Mouse (Mus musculus): ENCODE data around the gene Slc12a1.

DNA sequence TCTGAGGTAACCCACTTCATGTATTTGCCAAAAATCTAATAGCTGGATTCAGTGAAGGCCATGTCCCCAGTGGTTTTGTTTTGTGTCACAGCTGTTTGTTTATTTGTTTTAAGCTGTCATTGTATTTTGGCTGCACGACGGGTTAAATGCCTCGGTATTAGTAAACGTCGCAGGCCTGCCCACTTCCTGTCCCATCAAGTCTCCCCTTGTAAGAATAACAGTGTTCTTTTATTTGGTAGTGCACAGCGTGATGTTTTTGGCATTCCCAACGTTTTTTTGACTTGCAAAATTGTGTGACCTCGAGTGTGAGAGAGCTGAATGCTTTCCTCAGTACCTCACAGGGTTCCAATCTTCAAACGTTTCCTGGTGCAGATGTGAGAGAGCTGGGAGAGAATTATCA is 111.4 kb downstream of the Slc12a1 start:
- no peak for TF ChIP-seq CTCF (conservative IDR thresholded peaks at IDR 0.05 in 1 of 2, IDR thresholded peaks at IDR 0.05 in 1 of 2; ENCODE audit: low read depth in 2 of 2, low read length in 2 of 2)
- TF ChIP-seq E2F4 (IDR thresholded peaks at IDR 0.05; ENCODE audit: insufficient replicate concordance, low read depth, low read length) = no peak
- TF ChIP-seq CHD1 (IDR thresholded peaks at IDR 0.05; ENCODE audit: low read depth, low read length) = no peak
- no peak for TF ChIP-seq POLR2AphosphoS2 (IDR thresholded peaks at IDR 0.05; ENCODE audit: low read depth, low read length)
- TF ChIP-seq EP300 (IDR thresholded peaks at IDR 0.05; ENCODE audit: low read length) = no peak

All from CH12.LX (cell line).